Mouse (Mus musculus): ENCODE measurements around the gene Mbnl2. TPM values are rescaled to one million over a fixed set of nuclear protein-coding genes. Genes with fewer than 3 reads are reported as not detected.

The Mbnl2 gene
- total and polyA plus RNA-seq, 3 experiments: 24.4 to 158 (median 70.1) TPM

DNA sequence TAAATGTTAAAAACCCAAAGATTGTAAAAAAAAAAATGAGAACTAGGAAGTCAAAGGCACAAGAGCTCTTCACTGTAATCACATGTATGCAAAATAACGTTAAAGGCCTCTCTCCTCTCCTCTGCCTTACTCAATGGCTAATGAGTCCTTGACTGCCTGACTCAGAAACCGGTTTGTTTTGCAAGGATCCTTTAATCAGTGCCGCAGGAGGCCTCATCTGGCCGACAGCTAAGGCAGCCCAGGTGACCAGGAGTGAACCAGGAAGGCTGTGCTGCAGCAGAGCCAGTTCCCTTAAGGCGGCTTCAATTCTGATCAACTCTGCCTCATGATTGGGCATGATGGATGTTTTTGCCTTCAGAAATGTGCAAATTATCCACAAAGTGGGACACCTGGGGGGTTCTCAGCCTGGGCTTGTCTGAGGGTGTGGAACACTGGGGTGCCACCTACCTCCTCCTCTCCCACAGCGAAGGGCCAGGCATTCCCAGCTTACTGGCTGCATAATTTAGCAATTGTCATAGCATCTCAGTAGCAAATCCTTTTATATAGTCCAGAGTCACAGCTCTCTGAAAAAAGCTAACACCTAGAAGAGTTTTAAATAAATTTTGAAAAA, 43.0 kb downstream of the Mbnl2 start:
- Histone ChIP-seq H3K4me3 (ENCODE audit: low read depth, low read length) (no peak overlapping the region), H3K9me3 (replicated peaks) (no peaks in the 10 kb centered on the region), H3K27me3 (ENCODE audit: insufficient read depth, low read length) (no peaks in the 10 kb centered on the region), H3K4me1 (ENCODE audit: insufficient read depth, low read depth, low read length) (no peaks in the 10 kb centered on the region), H3K36me3 (replicated peaks) (peaks cover 54% of the 10 kb centered on the region)
- TF ChIP-seq CTCF (IDR thresholded peaks at IDR 0.05; ENCODE audit: low read depth, low read length) (no peak), POLR2AphosphoS5 (IDR thresholded peaks at IDR 0.05; ENCODE audit: insufficient replicate concordance, low read depth, low read length) (no peak), GATA2 (IDR thresholded peaks at IDR 0.05; ENCODE audit: borderline replicate concordance, low read depth, low read length) (no peak), TAL1 (conservative IDR thresholded peaks at IDR 0.05; ENCODE audit: low read depth, low read length) (no peak), GATA1 (IDR thresholded peaks at IDR 0.05; ENCODE audit: borderline replicate concordance, low read length) (no peak)
- ATAC-seq (ENCODE audit: extremely low read depth, insufficient number of reproducible peaks, low FRiP score, poor library complexity, severe bottlenecking) (no peak), DNase-seq (ENCODE audit: low spot score) (no peak)

DNA sequence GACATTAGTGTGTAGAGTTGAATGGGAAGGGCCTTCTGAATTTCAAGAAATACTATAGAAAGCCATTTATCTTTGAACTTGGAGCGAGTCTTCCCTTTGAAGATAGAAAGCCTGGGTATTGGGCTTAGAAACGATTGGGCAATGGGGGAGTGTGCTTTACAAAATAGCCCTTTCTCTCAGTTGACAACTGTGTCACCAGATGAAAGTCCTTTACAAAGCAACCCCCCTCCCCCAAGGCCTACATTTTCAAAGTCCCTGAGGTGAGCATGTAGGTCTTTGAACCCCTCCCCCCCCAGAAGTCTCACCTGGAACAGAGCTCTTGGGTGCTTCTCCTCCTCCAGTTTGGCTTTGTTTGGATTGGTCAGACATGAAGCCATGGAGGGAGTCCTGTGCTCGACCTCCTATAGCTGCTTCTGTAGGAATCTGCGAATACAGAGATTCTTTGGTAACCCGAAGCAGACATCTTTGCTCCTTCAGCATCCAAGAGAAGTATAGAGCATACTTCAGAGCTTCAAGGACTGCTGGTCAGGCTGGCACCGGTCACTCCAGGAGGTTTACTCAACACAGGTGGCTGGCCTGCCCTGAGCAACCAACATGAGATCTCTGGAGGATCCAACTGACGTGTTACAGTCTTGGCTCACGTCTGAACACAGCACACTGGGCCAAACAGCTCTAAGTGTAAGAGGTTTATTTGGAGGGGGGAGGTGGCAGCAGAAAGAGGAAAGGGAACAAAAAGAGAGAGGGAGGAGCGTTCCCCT, 43.7 kb downstream of the Mbnl2 start:
- Histone ChIP-seq H3K36me3 (replicated peaks) (peaks cover 47% of the 10 kb centered on the region), H3K4me1 (ENCODE audit: insufficient read depth, low read depth, low read length) (no peaks in the 10 kb centered on the region), H3K27me3 (ENCODE audit: insufficient read depth, low read length) (no peaks in the 10 kb centered on the region), H3K9me3 (replicated peaks) (no peaks in the 10 kb centered on the region), H3K4me3 (ENCODE audit: low read depth, low read length) (no peak overlapping the region)
- no peak for TF ChIP-seq CTCF (IDR thresholded peaks at IDR 0.05; ENCODE audit: low read depth, low read length)
- TF ChIP-seq POLR2AphosphoS5 (IDR thresholded peaks at IDR 0.05; ENCODE audit: insufficient replicate concordance, low read depth, low read length): no peak
- no peak for TF ChIP-seq GATA1 (IDR thresholded peaks at IDR 0.05; ENCODE audit: borderline replicate concordance, low read length)
- TF ChIP-seq GATA2 (IDR thresholded peaks at IDR 0.05; ENCODE audit: borderline replicate concordance, low read depth, low read length): no peak
- TF ChIP-seq TAL1 (conservative IDR thresholded peaks at IDR 0.05; ENCODE audit: low read depth, low read length): no peak
- ATAC-seq (ENCODE audit: extremely low read depth, insufficient number of reproducible peaks, low FRiP score, poor library complexity, severe bottlenecking) (no peak), DNase-seq (ENCODE audit: low spot score) (no peak)

DNA sequence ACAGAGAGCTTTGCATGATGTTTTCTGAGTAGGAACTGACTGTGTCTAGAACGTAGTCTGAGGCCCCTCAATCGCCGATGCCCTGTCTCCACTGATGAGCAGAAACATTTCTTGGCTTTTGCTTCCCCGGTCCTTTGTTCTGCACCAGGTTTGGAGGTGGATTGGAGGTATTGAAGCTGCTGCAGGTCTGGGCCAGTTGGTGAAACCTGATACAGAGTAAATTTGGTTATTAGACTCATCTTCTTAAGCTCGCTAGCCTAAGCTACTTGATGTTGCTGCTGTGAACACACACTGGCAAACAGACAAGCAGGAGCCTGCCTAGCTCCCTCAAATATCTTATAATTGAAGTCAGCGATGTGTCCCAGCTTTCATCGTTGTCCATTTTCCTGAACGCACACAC, 46.6 kb downstream of the Mbnl2 start:
- TF ChIP-seq POLR2AphosphoS5 (IDR thresholded peaks at IDR 0.05; ENCODE audit: insufficient replicate concordance, low read depth, low read length) (no peak), GATA1 (IDR thresholded peaks at IDR 0.05; ENCODE audit: borderline replicate concordance, low read length) (no peak), TAL1 (conservative IDR thresholded peaks at IDR 0.05; ENCODE audit: low read depth, low read length) (no peak), GATA2 (IDR thresholded peaks at IDR 0.05; ENCODE audit: borderline replicate concordance, low read depth, low read length) (no peak), CTCF (IDR thresholded peaks at IDR 0.05; ENCODE audit: low read depth, low read length) (no peak)
- no peaks in the 10 kb centered on the region for H3K4me1 ChIP-seq (ENCODE audit: insufficient read depth, low read depth, low read length)
- no peak for ATAC-seq (ENCODE audit: extremely low read depth, insufficient number of reproducible peaks, low FRiP score, poor library complexity, severe bottlenecking)
- H3K9me3 ChIP-seq (replicated peaks): no peaks in the 10 kb centered on the region
- no peak for DNase-seq (ENCODE audit: low spot score)
- no peaks in the 10 kb centered on the region for H3K27me3 ChIP-seq (ENCODE audit: insufficient read depth, low read length)
- no peak overlapping the region for H3K4me3 ChIP-seq (ENCODE audit: low read depth, low read length)
- peaks cover 44% of the 10 kb centered on the region for H3K36me3 ChIP-seq (replicated peaks)

DNA sequence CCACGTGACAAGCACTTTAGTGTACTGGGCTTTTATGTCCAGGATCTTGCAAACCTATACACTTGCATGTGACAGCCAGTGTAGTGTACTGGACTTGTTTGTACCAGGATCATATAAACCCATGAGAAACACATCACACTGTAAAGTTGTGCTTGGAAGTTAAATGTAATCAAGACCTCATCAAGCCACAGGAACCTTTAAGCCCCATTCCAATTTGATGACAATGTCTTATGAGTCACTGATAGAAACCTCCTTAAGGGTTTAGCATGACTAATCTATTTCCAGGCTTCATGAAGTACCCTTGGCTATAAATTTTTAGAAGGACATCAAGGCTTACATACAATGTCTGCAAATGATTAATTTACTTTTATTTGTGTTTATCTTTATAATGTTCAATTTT, 47.6 kb downstream of the Mbnl2 start:
- Histone ChIP-seq H3K27me3 (ENCODE audit: insufficient read depth, low read length) (no peaks in the 10 kb centered on the region), H3K9me3 (replicated peaks) (no peaks in the 10 kb centered on the region), H3K4me1 (ENCODE audit: insufficient read depth, low read depth, low read length) (no peaks in the 10 kb centered on the region), H3K36me3 (replicated peaks) (peaks cover 45% of the 10 kb centered on the region), H3K4me3 (ENCODE audit: low read depth, low read length) (no peak overlapping the region)
- DNase-seq (ENCODE audit: low spot score) (no peak), ATAC-seq (ENCODE audit: extremely low read depth, insufficient number of reproducible peaks, low FRiP score, poor library complexity, severe bottlenecking) (no peak)
- TF ChIP-seq TAL1 (conservative IDR thresholded peaks at IDR 0.05; ENCODE audit: low read depth, low read length) (no peak), CTCF (IDR thresholded peaks at IDR 0.05; ENCODE audit: low read depth, low read length) (no peak), POLR2AphosphoS5 (IDR thresholded peaks at IDR 0.05; ENCODE audit: insufficient replicate concordance, low read depth, low read length) (no peak), GATA2 (IDR thresholded peaks at IDR 0.05; ENCODE audit: borderline replicate concordance, low read depth, low read length) (no peak)

DNA sequence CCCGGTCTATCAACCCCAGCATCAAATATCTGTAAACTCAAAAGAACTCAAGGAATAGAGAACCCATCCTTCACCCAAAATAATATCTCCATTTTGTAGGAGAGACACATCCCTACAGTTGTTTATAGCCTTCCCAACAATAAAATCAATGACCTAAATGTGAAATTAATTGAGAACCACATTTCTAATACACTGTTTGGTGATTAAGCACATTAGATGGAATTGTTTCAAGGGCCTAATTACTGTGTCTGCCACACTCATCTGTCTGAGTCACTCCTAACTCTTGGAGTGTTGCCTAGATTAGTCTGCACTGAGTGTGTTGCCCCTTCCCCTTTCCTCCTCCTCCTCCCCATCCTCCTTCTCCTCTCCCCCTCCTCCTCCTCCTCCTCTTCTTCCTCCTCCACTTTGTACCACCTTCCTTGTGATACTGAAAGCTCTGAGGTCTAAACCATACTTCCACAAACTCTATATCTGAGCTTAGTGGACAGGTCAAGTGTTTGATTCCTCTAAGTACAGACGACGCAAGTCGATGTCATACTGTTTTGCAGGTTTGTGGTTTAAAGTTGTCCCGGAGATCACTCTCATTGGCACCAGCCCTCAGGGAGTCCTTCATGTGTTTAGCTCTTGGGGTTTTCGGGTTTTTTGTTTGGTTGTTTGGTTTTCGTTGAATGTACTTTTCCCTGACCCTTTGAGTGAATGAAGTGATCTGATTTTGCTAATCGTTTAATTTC, 48.8 kb downstream of the Mbnl2 start:
- Histone ChIP-seq H3K4me1 (ENCODE audit: insufficient read depth, low read depth, low read length) (no peaks in the 10 kb centered on the region), H3K36me3 (replicated peaks) (peaks cover 47% of the 10 kb centered on the region), H3K9me3 (replicated peaks) (no peaks in the 10 kb centered on the region), H3K27me3 (ENCODE audit: insufficient read depth, low read length) (no peaks in the 10 kb centered on the region), H3K4me3 (ENCODE audit: low read depth, low read length) (no peak overlapping the region)
- TF ChIP-seq GATA1 (IDR thresholded peaks at IDR 0.05; ENCODE audit: borderline replicate concordance, low read length) (no peak), GATA2 (IDR thresholded peaks at IDR 0.05; ENCODE audit: borderline replicate concordance, low read depth, low read length) (no peak), POLR2AphosphoS5 (IDR thresholded peaks at IDR 0.05; ENCODE audit: insufficient replicate concordance, low read depth, low read length) (no peak), TAL1 (conservative IDR thresholded peaks at IDR 0.05; ENCODE audit: low read depth, low read length) (no peak), CTCF (IDR thresholded peaks at IDR 0.05; ENCODE audit: low read depth, low read length) (no peak)
- DNase-seq (ENCODE audit: low spot score) (no peak), ATAC-seq (ENCODE audit: extremely low read depth, insufficient number of reproducible peaks, low FRiP score, poor library complexity, severe bottlenecking) (no peak)

DNA sequence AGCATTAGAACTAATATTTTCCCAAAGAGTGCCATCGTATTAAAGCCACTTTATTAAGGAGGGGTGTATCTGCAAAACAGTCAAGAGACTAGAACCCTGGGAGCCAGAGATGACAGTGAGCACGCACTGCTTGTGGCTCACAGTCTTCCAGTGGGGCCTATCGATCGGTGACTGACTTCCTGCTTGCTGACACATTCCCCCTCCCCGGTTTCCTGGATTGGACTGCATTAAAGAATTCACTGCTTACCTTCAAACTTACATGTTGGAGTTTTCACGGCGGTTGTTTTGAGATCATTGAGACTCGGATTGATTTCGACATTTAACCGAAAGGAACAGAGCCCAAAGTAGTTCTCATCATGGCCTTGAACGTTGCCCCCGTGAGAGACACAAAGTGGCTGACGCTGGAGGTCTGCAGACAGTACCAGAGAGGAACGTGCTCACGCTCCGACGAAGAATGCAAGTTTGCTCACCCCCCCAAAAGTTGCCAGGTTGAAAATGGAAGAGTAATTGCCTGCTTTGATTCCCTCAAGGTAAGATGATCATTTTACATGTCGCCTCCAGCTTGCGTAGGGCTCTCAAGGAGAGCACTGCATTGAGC, 49.5 kb downstream of the Mbnl2 start:
- Histone ChIP-seq H3K4me3 (ENCODE audit: low read depth, low read length) (no peak overlapping the region), H3K36me3 (replicated peaks) (peaks cover 43% of the 10 kb centered on the region), H3K27me3 (ENCODE audit: insufficient read depth, low read length) (no peaks in the 10 kb centered on the region), H3K9me3 (replicated peaks) (no peaks in the 10 kb centered on the region), H3K4me1 (ENCODE audit: insufficient read depth, low read depth, low read length) (no peaks in the 10 kb centered on the region)
- ATAC-seq (ENCODE audit: extremely low read depth, insufficient number of reproducible peaks, low FRiP score, poor library complexity, severe bottlenecking) (no peak), DNase-seq (ENCODE audit: low spot score) (no peak)
- TF ChIP-seq TAL1 (conservative IDR thresholded peaks at IDR 0.05; ENCODE audit: low read depth, low read length): no peak
- no peak for TF ChIP-seq POLR2AphosphoS5 (IDR thresholded peaks at IDR 0.05; ENCODE audit: insufficient replicate concordance, low read depth, low read length)
- no peak for TF ChIP-seq GATA1 (IDR thresholded peaks at IDR 0.05; ENCODE audit: borderline replicate concordance, low read length)
- TF ChIP-seq GATA2 (IDR thresholded peaks at IDR 0.05; ENCODE audit: borderline replicate concordance, low read depth, low read length): no peak
- TF ChIP-seq CTCF (IDR thresholded peaks at IDR 0.05; ENCODE audit: low read depth, low read length): no peak

Measured in G1E (cell line).